Mouse (Mus musculus) neural tube, embryonic 11.5 days (tissue): Measurements from ENCODE around the gene Agap1. TPM values are rescaled to one million over a fixed set of nuclear protein-coding genes. Genes with fewer than 3 reads are reported as not detected.

Experiments used
- ATAC-seq: fragments of 200-750 bp; cut with Nextera tagmentation; 2 replicates; pipeline ENCODE4 v1.8.0; 2017; ENCODE audit warnings: moderate number of reproducible peaks, mild to moderate bottlenecking, moderate TSS enrichment, moderate library complexity; ENCODE audit not compliant: insufficient read depth, low FRiP score, low TSS enrichment
- DNase-seq: peaks from one replicate; pipeline ENCODE4 v3.0.0-alpha.2; 2015; ENCODE audit warnings: low spot score
- H3K27ac ChIP-seq: fragments of 300-500 bp; sonication (generic); 2 replicates; pipeline ENCODE4 v1.5.1; 2014; ENCODE audit warnings: low read depth, mild to moderate bottlenecking, low read length
- H3K27me3 ChIP-seq: fragments of 300-500 bp; sonication (generic); 2 replicates; pipeline ENCODE4 v1.6.1; 2014; ENCODE audit warnings: mild to moderate bottlenecking, low read length, mixed read lengths; ENCODE audit not compliant: control insufficient read depth, insufficient read depth
- H3K36me3 ChIP-seq: fragments of 300-500 bp; sonication (generic); 2 replicates; pipeline ENCODE4 v1.6.1; 2014; ENCODE audit warnings: mild to moderate bottlenecking, low read length, moderate library complexity, mixed read lengths; ENCODE audit not compliant: control insufficient read depth, insufficient read depth
- H3K4me1 ChIP-seq: fragments of 300-500 bp; sonication (generic); 2 replicates; pipeline ENCODE4 v1.6.1; 2014; ENCODE audit warnings: low read length, mixed read lengths; ENCODE audit not compliant: control insufficient read depth, insufficient read depth
- H3K4me2 ChIP-seq: fragments of 300-500 bp; sonication (generic); 2 replicates; pipeline ENCODE4 v1.6.1; 2014; ENCODE audit warnings: low read depth, mild to moderate bottlenecking, moderate library complexity
- H3K4me3 ChIP-seq: fragments of 300-500 bp; sonication (generic); 2 replicates; pipeline ENCODE4 v1.5.1; 2014; ENCODE audit warnings: low read depth, low read length
- H3K9ac ChIP-seq: fragments of 300-500 bp; sonication (generic); 2 replicates; pipeline ENCODE4 v1.6.1; 2014; ENCODE audit warnings: mild to moderate bottlenecking, low read length
- H3K9me3 ChIP-seq: fragments of 300-500 bp; sonication (generic); 2 replicates; pipeline ENCODE4 v1.6.1; 2016; ENCODE audit warnings: low read length; ENCODE audit not compliant: control insufficient read depth
- WGBS: fragments of 180-500 bp; shearing (Covaris S2); extraction: QIAGEN DNeasy Blood & Tissue Kit; methylation state at CpG from one replicate; pipeline ENCODE4 v1.1.7; 2014; 5-methylcytosine and 5-hydroxymethylcytosine counted together
- polyA plus RNA-seq: library from polyadenylated mRNA; unstranded; fragments of >200 nt; fragmentation: Nextera tagmentation; extraction: Ambion mirVana; gene quantifications from 2 replicates; pipeline ENCODE4 v1.2.1, GENCODE M21; 2014

Gene Agap1
- polyA plus RNA-seq, 1 experiment from 2014 or later = 31.1 TPM

- H3K9ac ChIP-seq = no peak overlapping the region
- H3K27me3 ChIP-seq = no peaks in the 10 kb centered on the region
- no peak overlapping the region for H3K27ac ChIP-seq
- no peak overlapping the region for H3K4me3 ChIP-seq
- ATAC-seq = no peak
- DNase-seq = no peak
- peaks cover 42% of the 10 kb centered on the region for H3K4me1 ChIP-seq
- no peaks in the 10 kb centered on the region for H3K36me3 ChIP-seq
- 91% methylated on average over 6 of the region's 6 CpGs for WGBS
- no peaks in the 10 kb centered on the region for H3K9me3 ChIP-seq
- H3K4me2 ChIP-seq = no peak overlapping the region
Measured at GRCm38 (mm10) chr1:89705670-89706069, 251.1 kb downstream of the Agap1 start.

DNA sequence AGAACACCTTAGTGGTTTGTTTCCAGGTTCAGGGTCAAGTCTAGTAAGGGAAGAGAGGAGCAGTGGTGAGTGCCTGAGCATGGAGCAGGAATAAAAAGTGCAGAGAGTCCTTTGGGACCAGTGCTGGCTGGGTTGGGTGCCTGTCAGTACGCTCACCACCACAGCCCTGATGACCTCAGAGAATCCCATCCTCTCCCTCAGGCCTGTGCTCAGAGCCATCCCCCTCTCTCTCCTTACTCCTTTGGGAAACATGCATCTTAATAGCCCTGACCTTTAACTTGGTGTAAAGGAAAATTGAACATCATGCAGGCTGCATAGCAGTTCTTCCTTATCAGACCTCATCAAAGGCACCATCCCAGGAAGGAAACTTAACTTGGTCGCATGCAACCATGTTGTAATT, 252.3 kb downstream of the Agap1 start:
- no peak overlapping the region for H3K4me3 ChIP-seq
- peaks cover 37% of the 10 kb centered on the region for H3K4me1 ChIP-seq
- no peak overlapping the region for H3K9ac ChIP-seq
- WGBS = 75% methylated on average over 2 of the region's 2 CpGs
- H3K36me3 ChIP-seq = no peaks in the 10 kb centered on the region
- H3K27me3 ChIP-seq = no peaks in the 10 kb centered on the region
- no peak overlapping the region for H3K27ac ChIP-seq
- no peak overlapping the region for H3K4me2 ChIP-seq
- ATAC-seq = no peak
- no peak for DNase-seq
- H3K9me3 ChIP-seq = no peaks in the 10 kb centered on the region

- peaks cover 28% of the 10 kb centered on the region for H3K4me1 ChIP-seq
- 60% methylated on average over 15 of the region's 15 CpGs for WGBS
- ATAC-seq (no peak), DNase-seq (peak; percentile 43)
- H3K4me3 ChIP-seq = no peak overlapping the region
- H3K4me2 ChIP-seq = no peak overlapping the region
- H3K9me3 ChIP-seq = no peaks in the 10 kb centered on the region
- no peaks in the 10 kb centered on the region for H3K36me3 ChIP-seq
- no peak overlapping the region for H3K27ac ChIP-seq
- H3K9ac ChIP-seq = no peak overlapping the region
- no peaks in the 10 kb centered on the region for H3K27me3 ChIP-seq
Measured at GRCm38 (mm10) chr1:89707756-89708480, 253.3 kb downstream of the Agap1 start.

- Histone ChIP-seq H3K9ac (no peak overlapping the region), H3K4me1 (peaks cover 23% of the 10 kb centered on the region), H3K4me2 (no peak overlapping the region), H3K9me3 (no peaks in the 10 kb centered on the region), H3K27ac (no peak overlapping the region), H3K27me3 (no peaks in the 10 kb centered on the region), H3K4me3 (no peak overlapping the region), H3K36me3 (no peaks in the 10 kb centered on the region)
- ATAC-seq (no peak), DNase-seq (no peak)
- WGBS = 64% methylated on average over 5 of the region's 5 CpGs
Measured at GRCm38 (mm10) chr1:89709824-89710223, 255.2 kb downstream of the Agap1 start.

DNA sequence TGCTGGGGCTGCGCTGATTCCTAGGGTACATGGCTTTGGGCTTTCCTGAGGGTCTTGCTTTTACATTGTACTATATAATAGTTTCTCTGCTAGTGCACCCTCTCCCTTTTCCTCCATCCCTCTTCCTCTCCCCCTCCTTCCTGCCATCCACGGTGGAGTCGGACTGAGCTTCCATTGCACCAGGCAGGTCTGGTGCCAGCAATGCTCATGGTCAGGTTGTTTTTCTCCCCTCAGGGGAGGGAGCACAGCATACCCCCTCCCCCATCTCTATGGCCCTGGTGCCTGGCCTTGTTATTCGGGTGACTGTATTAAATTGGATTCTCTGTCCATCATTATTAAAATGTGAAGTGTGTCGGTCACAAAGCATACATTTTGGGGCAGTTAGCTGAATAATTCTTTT, 259.1 kb downstream of the Agap1 start:
- no peaks in the 10 kb centered on the region for H3K36me3 ChIP-seq
- 56% methylated on average over 5 of the region's 5 CpGs for WGBS
- no peak for ATAC-seq

DNA sequence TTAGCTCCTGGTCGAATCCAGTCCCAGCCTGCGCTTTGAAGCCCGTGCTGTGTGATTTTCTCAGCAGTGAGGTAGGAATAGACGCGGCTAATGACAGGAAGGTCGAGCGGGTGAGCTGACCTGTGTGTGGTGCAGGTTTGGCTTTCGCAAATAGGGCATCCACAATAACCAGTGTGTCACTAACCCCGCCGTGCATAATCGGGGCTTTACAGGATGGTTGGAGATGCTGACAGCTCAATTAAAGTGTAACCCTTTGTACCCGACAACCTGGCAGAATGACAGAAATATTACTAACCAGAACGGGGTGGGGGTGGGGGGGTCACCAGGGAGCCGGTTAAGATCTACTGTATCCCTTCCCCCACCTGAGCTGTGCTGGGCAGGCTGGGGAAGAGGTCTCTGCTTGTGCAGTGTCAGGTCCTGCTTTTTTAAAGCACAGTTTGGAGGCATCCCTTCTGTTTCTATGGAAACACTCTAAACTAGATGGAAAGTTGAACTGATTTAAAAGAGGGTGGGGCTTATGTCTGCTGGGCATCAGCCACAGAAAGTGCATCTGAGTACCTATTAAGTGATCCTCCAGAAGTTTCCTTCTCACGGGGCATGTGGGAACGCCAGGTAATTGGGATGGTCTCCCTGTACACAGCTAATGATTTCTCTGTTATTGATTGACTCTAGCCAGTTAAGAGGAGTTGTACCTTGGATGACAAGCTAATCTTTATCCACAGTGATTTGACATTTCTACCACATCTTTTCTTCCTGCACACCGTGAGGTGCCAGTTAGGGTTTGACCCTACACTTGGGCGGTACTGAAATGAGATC, 259.8 kb downstream of the Agap1 start:
- ATAC-seq (no peak), DNase-seq (no peak)
- Histone ChIP-seq H3K9ac (no peak overlapping the region), H3K4me1 (peaks cover 18% of the 10 kb centered on the region), H3K36me3 (no peaks in the 10 kb centered on the region), H3K4me2 (no peak overlapping the region), H3K4me3 (no peak overlapping the region), H3K27ac (no peak overlapping the region), H3K9me3 (no peaks in the 10 kb centered on the region), H3K27me3 (no peaks in the 10 kb centered on the region)
- WGBS = 47% methylated on average over 18 of the region's 18 CpGs

More for the DNA sequence above, 259.1 kb downstream of the Agap1 start:
- no peak overlapping the region for H3K9ac ChIP-seq
- no peaks in the 10 kb centered on the region for H3K27me3 ChIP-seq
- no peak overlapping the region for H3K27ac ChIP-seq
- H3K4me1 ChIP-seq = peaks cover 22% of the 10 kb centered on the region
- DNase-seq = no peak
- H3K4me2 ChIP-seq = no peak overlapping the region
- no peaks in the 10 kb centered on the region for H3K9me3 ChIP-seq
- H3K4me3 ChIP-seq = no peak overlapping the region

GRCm38 (mm10) chr1:89716234-89716633, 261.6 kb downstream of the Agap1 start:
- 94% methylated on average over 2 of the region's 2 CpGs for WGBS
- Histone ChIP-seq H3K4me2 (no peak overlapping the region), H3K4me3 (no peak overlapping the region), H3K27me3 (no peaks in the 10 kb centered on the region), H3K9me3 (no peaks in the 10 kb centered on the region), H3K9ac (no peak overlapping the region), H3K36me3 (no peaks in the 10 kb centered on the region), H3K27ac (no peak overlapping the region), H3K4me1 (peaks cover 13% of the 10 kb centered on the region)
- DNase-seq (no peak), ATAC-seq (no peak)

GRCm38 (mm10) chr1:89717100-89717499, 262.5 kb downstream of the Agap1 start:
- no peak overlapping the region for H3K4me3 ChIP-seq
- no peak overlapping the region for H3K9ac ChIP-seq
- no peaks in the 10 kb centered on the region for H3K9me3 ChIP-seq
- peaks cover 13% of the 10 kb centered on the region for H3K4me1 ChIP-seq
- no peaks in the 10 kb centered on the region for H3K36me3 ChIP-seq
- no peak for ATAC-seq
- H3K4me2 ChIP-seq = no peak overlapping the region
- WGBS = 85% methylated on average over 4 of the region's 4 CpGs
- no peak overlapping the region for H3K27ac ChIP-seq
- DNase-seq = no peak
- H3K27me3 ChIP-seq = no peaks in the 10 kb centered on the region
